Mouse (Mus musculus) spleen, adult 2 months (tissue): ENCODE data around the gene Aldh3b1. TPM values are rescaled to one million over a fixed set of nuclear protein-coding genes. Genes with fewer than 3 reads are reported as not detected.
"Not testable (repeated sequence)": the region's sequence is repeated elsewhere in the genome, so short reads cannot be mapped to it uniquely, and the experiment has no call there.

Experiments
- DNase-seq, 2 experiments: peaks; one replicate each; pipeline versions ENCODE4 v3.0.0 to v3.0.0-alpha.2; 2012 to 2021; ENCODE audit warnings: low spot score in 2 of 2, low read depth in 1 of 2
- H3K27ac ChIP-seq: fragments of 200-500 bp; 2 replicates; pipeline ENCODE4 v1.5.1; 2012; ENCODE audit warnings: low read length, inconsistent platforms; ENCODE audit not compliant: insufficient read depth
- H3K27me3 ChIP-seq: fragments of 200-500 bp; 2 replicates; pipeline ENCODE4 v1.6.1; 2012; ENCODE audit warnings: mild to moderate bottlenecking, moderate library complexity, low read length, inconsistent platforms; ENCODE audit not compliant: control insufficient read depth, insufficient read depth
- H3K36me3 ChIP-seq: fragments of 200-500 bp; 2 replicates; pipeline ENCODE4 v1.6.1; 2012; ENCODE audit warnings: mild to moderate bottlenecking, low read length, inconsistent platforms; ENCODE audit not compliant: control insufficient read depth, insufficient read depth
- H3K4me1 ChIP-seq: fragments of 200-500 bp; 2 replicates; pipeline ENCODE4 v1.6.1; 2011; ENCODE audit warnings: inconsistent platforms; ENCODE audit not compliant: control insufficient read depth, insufficient read depth, insufficient read length
- H3K4me3 ChIP-seq: fragments of 200-500 bp; 2 replicates; pipeline ENCODE4 v1.5.1; 2011; ENCODE audit warnings: mild to moderate bottlenecking, inconsistent platforms; ENCODE audit not compliant: insufficient read depth, insufficient read length; ENCODE audit errors: extremely low read depth
- CTCF ChIP-seq: fragments of 200-500 bp; IDR thresholded peaks from 2 replicates; pipeline ENCODE4 v1.5.1; 2011; ENCODE audit warnings: mild to moderate bottlenecking, inconsistent platforms; ENCODE audit not compliant: insufficient read depth, insufficient read length, insufficient replicate concordance; ENCODE audit errors: extremely low read depth
- POLR2A ChIP-seq: fragments of 200-500 bp; IDR thresholded peaks from 2 replicates; pipeline ENCODE4 v1.6.1; 2011; ENCODE audit warnings: low read depth, low read length, inconsistent platforms
- WGBS: fragments of 180-500 bp; shearing (Covaris S2); methylation state at CpG from one replicate; pipeline ENCODE4 v1.1.7; 2018; 5-methylcytosine and 5-hydroxymethylcytosine counted together
- polyA plus RNA-seq: library from polyadenylated mRNA; depleted of rRNA; stranded (reverse); fragments of >200 nt; gene quantifications from 2 replicates; pipeline ENCODE4 v1.2.3, GENCODE M21; 2012

Gene Aldh3b1
- polyA plus RNA-seq, 1 experiment, result 24.6 TPM

- Histone ChIP-seq H3K36me3 (no peaks in the 10 kb centered on the region), H3K27me3 (no peaks in the 10 kb centered on the region), H3K4me3 (no peak overlapping the region), H3K4me1 (no peaks in the 10 kb centered on the region), H3K27ac (no peak overlapping the region)
- no peak for DNase-seq
- TF ChIP-seq CTCF (no peak), POLR2A (no peak)
- WGBS, result 29% methylated on average over 2 of the region's 2 CpGs
These were observed 32.9 kb upstream of the Aldh3b1 start for GRCm38 (mm10) chr19:3962469-3962868.

GRCm38 (mm10) chr19:3961805-3962204, 32.2 kb upstream of the Aldh3b1 start:
- not testable (repeated sequence) for H3K4me1 ChIP-seq, H3K4me3 ChIP-seq, H3K36me3 ChIP-seq, DNase-seq, H3K27ac ChIP-seq, H3K27me3 ChIP-seq
- WGBS, result 93% methylated on average over 6 of the region's 6 CpGs

- no peaks in the 10 kb centered on the region for H3K36me3 ChIP-seq
- no peak for TF ChIP-seq POLR2A
- no peak for TF ChIP-seq CTCF
- H3K4me1 ChIP-seq, result no peaks in the 10 kb centered on the region
- DNase-seq, result no peak
- H3K27ac ChIP-seq, result no peak overlapping the region
- no peaks in the 10 kb centered on the region for H3K27me3 ChIP-seq
- no peak overlapping the region for H3K4me3 ChIP-seq
- WGBS, result 70% methylated on average over 5 of the region's 5 CpGs
These were observed 30.6 kb upstream of the Aldh3b1 start for GRCm38 (mm10) chr19:3960211-3960610.

GRCm38 (mm10) chr19:3959030-3959429, 29.4 kb upstream of the Aldh3b1 start:
- TF ChIP-seq CTCF (no peak), POLR2A (no peak)
- Histone ChIP-seq H3K36me3 (no peaks in the 10 kb centered on the region), H3K4me3 (no peak overlapping the region), H3K27me3 (no peaks in the 10 kb centered on the region), H3K27ac (no peak overlapping the region), H3K4me1 (no peaks in the 10 kb centered on the region)
- DNase-seq, result no peak

- no peak within 1 kb of the TSS for H3K27ac ChIP-seq
- 84% methylated on average over 4 of the region's 4 CpGs for WGBS
- no peak for TF ChIP-seq CTCF
- no peak for TF ChIP-seq POLR2A
These were observed 28.9 kb upstream of the Aldh3b1 start, which contains the start of gene Aldh3b3 for GRCm38 (mm10) chr19:3958470-3958869. Gene Aldh3b3, plus strand, starts transcription at chr19:3958645.

GRCm38 (mm10) chr19:3957296-3958036, 27.9 kb upstream of the Aldh3b1 start:
- not testable (repeated sequence) for H3K36me3 ChIP-seq, H3K4me1 ChIP-seq, H3K4me3 ChIP-seq, H3K27me3 ChIP-seq, DNase-seq, H3K27ac ChIP-seq
- WGBS, result 86% methylated on average over 5 of the region's 5 CpGs

More at GRCm38 (mm10) chr19:3958470-3958869, 28.9 kb upstream of the Aldh3b1 start, which contains the start of gene Aldh3b3:
- Histone ChIP-seq H3K4me1 (no peaks in the 10 kb centered on the region), H3K4me3 (no peak within 1 kb of the TSS), H3K36me3 (no peaks in the 10 kb centered on the region), H3K27me3 (no peaks in the 10 kb centered on the region)
- no peak for DNase-seq

GRCm38 (mm10) chr19:3955804-3956203, 26.2 kb upstream of the Aldh3b1 start:
- 89% methylated on average over 4 of the region's 4 CpGs for WGBS
- Histone ChIP-seq H3K4me1 (no peaks in the 10 kb centered on the region), H3K27ac (no peak overlapping the region), H3K4me3 (no peak overlapping the region), H3K36me3 (no peaks in the 10 kb centered on the region), H3K27me3 (no peaks in the 10 kb centered on the region)
- DNase-seq, result no peak
- TF ChIP-seq POLR2A (no peak), CTCF (no peak)
